Mouse (Mus musculus) induced T-regulatory cell, adult 2 months (primary cell): ENCODE measurements around the gene Tpmt.

Experiments
- DNase-seq: peaks from one replicate; pipeline ENCODE4 v3.0.0-alpha.2; 2012; ENCODE audit warnings: low read depth

Tpmt gene

DNA sequence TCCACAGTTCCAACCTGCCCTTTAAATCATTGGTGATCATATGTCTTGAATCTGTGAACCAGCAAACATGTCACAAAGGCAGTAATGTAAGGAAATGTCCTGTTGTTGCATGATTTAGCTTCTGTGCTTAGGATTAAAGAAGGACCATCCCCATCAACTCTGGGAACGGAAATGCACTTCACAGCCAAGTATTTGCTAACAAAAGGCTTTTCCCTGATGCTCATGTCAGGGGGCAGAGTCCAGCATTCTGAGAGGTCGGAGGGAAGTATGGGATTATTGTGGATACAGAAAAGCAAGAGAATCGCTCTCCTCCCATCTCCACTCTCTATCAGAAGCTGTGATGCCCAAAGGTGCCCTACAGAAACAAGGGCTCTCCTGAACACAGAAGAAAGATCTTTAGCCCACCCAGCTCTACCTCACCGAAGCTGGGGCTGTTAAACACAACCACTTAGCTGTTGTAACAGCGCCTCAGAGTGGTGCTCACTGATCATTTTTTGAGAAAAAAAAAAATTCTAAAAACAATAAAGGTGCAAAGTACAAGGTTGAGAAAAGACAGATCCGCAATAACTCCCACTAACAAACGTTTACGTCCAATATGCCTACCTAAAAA, 2.4 kb downstream of the Tpmt start:
- peak; percentile 20 for DNase-seq

DNA sequence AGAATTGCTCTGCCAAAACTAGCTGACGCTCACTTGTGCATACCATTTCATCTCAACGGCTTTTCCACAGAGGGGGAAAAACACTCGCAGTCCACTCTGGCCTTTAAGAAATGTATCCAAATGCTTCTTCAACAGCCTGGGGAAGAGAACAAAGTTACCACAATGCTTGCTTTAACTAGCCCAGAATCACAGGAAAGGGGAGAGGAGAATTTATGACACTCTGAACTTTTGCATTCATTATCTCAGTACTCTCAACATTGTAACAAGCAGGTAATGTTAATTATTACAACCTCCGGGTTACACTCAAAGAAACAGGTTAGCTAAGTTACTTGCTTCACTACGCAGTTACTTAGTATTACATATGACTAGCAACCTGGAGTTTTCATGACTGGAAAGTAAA, 4.5 kb downstream of the Tpmt start:
- no peak for DNase-seq

DNA sequence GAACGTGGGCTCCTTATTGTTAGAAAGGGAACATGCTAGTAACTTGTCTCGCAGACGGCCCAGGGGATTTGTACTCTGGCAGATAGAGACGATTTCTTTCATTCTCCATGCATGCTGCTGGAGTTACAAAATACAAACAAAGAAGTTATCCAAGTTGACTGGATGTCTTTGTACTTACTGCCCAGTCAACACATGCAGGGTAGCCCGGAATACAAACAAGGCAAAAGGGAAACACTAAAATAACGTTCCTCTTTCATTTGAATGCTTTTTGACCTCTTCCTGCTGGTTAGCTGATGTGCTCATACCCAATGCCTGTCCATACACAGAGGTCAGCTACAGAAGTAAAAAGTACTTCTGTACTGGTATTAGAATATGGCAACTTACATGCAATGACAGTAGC, 6.6 kb downstream of the Tpmt start:
- no peak for DNase-seq

DNA sequence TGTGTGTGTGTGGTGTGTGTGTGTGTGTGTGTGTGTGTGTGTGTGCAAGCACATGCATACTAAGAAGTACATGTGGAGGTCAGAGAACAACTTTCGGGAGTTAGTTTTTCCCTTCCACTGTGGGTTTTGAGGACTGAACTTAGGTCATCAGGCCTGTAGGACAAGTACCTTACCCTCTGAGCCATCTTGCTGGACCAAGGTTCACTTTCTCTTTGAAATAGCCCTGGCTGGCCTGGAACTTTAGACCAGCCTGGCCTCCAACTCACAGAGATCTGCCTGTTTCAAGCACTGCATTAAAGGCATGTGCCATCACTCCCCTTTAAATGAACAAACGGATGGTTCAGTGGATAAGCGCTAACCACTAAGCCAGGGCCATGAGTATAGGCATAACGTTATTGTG, 10.9 kb downstream of the Tpmt start:
- no peak for DNase-seq

DNA sequence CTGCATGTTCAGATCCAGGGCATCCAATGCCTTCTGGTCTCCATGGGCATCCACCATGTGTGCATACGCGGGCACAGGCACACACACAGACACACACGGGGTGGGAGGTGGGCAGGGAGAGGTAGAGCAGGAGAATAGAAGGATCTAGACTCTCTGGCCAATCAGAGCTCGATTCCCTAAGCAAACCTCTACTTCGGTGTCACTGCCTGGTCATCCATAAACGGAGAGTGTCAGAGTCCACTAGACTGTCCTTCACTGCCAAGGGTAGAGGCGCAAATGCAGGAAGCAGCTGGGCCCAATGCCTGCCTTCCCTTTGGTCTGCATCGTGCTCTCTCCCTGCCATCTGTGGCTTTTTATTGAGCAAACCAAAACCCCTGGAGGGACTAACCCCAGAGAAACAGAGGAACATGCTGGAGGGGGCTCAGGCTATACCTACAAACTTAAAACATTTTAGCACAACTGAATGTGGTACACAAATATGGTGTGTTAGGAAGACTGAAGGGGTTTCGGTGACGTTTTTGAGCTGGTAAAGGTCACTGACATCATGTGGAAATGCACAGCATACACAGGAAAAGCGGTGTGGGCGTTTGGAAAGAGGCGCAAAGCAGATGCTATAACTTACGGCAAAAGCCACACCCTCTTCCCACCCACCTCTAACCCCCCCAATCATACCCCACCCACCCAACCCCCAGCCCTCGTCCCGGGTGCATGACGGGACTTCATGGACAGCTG, 14.0 kb downstream of the Tpmt start:
- peak; percentile 39 for DNase-seq

DNA sequence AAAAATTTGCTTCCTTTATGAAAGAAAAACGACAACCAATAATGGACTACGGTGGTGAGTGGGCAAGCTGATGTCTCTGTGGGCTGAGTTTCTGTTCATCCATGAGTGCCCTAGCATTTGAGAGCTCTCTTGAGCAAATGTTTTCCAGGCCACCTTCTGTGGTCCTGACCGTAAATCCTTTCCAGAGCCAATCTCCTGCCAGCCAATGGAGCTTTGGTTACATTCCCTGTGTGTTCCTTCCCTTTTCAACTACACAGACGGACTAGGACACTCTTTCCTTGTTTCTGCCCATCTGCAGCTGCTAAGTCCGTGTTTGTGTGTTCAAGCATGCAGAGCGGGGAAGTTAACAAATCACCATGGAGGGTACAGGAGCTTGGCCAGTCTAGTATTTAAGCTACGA, 23.7 kb downstream of the Tpmt start:
- DNase-seq: no peak

DNA sequence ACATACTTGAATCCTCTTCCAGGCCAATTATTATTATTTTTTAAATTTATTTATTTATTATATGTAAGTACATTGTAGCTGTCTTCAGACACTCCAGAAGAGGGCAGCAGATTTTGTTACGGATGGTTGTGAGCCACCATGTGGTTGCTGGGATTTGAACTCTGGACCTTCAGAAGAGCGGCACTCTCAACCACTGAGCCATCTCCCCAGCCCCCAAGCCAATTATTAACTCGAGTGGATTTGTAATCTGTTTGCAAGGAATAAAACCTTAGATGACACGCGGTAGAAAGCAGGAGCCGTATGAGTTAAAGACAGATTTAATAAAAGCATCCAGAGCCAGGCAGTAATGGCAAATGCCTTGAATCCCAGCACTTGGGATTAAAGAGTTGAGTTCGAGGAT, 24.8 kb downstream of the Tpmt start:
- DNase-seq: no peak

DNA sequence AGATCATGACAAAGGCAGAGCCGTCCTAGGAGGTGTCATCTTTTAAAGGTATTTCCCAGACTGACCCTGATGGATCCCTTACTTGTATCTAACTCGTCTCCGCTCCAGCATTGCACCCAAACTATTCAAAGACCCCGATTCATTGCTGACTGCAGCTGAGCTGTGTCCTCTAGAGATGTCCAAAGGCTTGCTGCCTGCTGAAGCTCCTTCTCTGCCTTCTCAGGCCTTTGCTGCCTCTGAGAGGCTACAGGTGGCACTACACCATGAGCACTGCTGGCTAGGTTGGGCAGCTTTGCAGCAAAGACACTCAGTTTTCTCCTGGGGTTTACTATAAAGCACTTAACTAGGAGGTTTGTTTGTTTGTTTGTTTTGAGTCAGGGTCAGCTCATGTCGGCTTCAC, 27.3 kb downstream of the Tpmt start:
- DNase-seq: peak; percentile 51

DNA sequence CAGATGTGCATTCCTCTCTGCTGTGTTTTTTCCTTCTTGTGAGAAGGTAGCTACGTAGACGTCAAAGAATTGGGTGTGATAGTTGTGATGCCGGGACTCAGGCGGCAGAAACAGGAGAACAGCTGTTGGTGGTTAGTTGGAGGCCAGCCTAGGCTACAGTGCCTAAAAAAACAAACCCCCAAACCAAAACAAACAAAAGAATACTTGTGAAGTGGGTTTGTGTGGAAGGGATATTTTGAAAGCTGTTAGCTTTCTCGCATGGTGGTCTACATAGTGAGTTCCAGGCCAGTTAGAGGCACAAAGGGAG, 29.4 kb downstream of the Tpmt start:
- no peak for DNase-seq

DNA sequence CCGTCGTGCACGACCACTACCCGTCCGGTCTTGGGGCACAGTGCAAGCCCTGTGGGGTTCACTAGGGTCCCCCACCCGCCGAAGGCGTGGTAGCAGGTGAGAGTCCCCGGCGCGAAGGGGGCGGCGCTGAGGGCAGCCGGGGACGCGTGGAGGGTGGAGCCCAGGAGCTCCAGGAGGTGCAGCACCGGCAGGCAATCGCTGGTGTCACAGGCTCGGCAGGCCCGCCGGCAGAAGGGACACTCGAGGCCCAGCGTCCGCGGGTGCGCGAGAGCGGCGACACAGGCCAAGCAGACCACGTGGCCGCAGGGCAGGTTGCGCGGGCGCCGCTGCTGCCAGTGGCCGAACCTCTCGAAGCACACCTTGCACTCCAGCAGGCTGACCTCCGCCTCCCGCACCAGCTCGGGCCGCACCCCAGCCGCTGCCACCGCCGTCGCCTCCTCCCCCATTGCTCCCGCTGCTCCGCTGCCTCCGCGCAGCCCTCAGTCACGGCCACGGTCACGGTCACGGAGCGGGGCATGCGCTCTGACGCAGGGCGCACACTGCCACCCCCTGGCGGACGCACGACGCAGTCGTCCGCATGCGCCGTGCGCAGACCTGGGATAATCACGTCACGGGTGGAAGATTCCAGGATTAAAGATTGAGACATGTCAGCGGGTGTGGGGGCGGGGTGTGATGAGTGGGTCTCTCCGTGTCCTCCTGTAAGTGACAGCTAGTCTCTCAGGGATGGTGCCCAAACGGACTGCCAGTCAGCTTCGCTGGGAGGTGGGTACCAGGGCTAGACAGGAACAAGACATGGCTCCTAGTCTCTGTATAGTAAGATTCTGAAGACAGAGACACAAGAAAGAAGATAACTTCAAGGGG, 30.0 kb downstream of the Tpmt start, which contains the start of gene Nhlrc1:
Gene Nhlrc1, minus strand, starts transcription at position 517 of the 861 bp plus-strand sequence.
- peak; percentile 83 for DNase-seq

DNA sequence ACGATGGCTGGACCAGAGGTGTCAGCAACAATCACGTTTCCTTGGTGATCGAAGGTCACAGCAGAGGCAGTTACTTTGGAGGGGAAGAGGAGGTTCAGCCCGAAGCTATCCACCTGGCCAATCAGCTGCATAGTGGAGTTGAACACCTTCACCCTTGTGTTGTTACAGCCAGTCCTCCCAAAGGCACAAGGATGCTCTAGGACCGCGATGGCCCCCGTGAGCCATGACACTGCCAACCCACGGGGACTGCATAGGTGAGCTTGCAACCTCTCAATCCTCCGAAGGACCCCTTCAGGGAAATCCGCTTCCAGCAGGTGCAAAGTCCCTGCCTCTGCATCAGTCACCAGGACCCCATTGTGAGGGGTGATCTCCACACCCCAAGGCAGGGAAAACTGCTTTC, 30.8 kb downstream of the Tpmt start:
- no peak for DNase-seq

DNA sequence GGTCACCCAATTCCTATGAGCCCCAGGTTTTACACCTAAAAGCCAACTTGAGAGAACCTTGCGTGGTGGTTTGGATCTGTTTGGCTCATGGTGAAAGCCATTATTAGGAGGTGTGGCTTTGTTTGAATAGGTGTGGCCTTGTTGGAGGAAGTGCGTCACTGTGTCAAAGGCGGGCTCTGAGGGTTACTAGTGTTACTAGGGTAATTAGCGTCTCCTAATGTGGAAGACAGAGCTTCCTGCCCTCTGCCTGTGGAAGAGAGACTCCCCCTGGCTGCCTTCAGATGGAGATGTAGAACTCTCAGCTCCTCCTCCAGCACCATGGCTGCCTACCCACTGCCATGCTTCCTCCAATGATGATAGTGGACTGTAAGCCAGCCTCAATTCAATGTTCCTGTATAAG, 42.9 kb downstream of the Tpmt start:
- no peak for DNase-seq

DNA sequence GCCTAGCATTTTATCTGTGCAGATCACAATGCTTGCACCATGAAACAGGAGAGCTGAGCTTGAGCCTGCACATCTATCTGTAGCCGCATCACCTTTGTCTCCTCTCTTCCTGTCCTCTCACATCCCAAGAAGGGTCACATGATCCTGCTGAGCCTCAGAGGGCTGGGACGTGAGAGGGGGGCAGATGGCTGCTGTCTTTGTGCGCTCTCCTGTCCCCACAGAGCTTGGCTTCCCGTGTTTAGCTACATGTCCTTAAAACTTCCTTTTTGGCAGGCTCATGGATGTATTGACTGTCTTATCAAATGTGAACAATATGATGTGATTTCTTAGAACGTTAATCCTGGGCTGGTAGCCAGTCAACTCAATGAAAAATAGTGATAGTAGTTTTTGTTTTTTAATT, 45.0 kb downstream of the Tpmt start:
- DNase-seq: no peak

DNA sequence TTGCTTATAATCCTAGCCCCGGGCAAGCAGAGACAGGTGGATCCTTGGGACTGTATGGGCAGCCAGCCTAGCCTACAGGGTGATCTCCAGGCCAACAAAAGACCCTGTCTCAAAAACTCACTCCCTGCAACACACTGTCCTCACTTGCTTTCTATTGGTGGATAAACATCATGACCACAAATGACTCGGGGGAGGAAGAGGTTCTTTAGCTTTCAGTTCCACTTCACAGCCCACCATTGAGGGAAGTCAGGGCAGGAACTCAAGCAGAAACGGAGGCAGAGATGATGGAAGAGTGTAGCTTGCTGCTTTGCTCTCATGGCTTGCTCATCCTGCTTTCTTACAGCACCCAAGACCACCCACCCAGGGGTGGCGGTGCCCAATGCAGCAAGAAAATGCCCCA, 47.2 kb downstream of the Tpmt start:
- DNase-seq: no peak

DNA sequence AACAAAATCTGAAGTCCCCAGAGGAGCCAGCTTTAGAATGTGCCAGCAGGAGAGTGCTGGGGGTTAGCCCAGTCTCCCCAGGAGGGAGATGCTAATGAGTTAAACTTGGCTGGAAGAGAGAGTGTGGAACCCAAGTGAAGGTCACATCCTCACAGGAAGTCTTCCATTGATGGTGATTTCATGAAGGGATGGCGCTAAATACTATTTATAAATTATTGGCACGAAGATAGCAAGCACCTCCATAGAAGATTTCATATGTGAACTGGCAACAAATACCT, 51.3 kb downstream of the Tpmt start:
- no peak for DNase-seq

DNA sequence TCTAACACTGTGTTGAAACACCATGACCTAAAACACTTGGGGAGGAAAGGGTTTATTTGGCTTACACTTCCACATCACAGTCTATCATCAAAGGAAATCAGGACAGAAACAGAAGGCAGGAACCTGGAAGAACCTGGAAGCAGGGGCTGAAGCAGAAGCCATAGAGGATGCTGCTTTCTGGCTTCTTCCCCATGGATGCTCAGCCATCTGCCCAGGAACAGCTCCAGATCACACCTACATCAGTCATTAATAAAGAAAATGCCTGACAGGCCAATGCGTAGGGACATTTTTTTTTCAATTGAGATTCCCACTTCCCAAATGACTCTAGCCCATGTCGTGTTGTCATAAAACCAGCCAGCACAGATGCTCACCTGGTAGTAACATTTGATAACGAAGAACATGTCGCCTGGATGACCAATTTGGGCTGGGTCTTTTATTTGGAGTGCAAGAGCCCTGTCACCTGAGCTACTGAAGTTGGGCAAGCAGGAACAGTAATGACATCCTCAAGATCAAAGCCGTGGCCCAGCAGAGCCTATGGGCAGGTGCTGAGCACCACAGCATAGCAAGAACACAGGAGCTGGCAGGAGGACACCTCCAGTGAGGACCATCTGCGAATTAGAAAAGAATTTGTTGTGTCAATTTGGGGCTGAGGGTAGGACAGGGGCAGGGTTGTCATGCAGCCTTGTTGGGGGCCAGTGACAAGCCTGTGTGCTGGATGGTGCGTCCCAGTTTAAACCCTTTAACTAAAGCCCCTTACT, 51.8 kb downstream of the Tpmt start:
- no peak for DNase-seq

DNA sequence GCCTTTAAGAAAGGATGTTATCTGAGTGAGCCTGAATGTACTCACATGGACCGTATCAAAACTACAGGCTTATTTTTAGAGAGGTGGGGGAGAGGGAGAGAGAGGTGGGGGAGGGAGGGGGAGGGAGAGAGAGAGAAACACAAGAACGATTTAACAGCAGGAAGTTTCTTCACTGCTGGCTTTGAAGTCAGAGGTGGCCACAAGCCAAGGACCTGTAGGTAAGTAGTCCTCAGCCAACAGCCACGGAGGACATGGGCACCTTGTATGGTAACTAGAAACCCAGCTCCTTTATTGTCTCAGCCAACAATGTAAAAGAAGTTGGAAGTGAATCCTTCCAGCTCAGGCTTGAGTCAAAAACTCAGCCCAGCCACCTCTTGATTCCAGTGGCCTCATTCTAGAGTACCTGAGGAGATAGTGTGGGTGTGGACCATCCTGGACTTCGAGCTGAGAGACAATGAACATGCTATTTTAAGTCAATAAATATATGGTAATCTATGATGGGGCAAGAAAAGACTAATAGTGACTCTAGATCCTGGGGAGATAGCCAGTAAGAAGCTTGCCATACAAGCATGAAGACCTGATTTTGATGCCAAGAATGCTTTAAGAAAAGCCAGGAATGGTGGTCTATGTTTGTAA, 54.0 kb downstream of the Tpmt start:
- DNase-seq: no peak

DNA sequence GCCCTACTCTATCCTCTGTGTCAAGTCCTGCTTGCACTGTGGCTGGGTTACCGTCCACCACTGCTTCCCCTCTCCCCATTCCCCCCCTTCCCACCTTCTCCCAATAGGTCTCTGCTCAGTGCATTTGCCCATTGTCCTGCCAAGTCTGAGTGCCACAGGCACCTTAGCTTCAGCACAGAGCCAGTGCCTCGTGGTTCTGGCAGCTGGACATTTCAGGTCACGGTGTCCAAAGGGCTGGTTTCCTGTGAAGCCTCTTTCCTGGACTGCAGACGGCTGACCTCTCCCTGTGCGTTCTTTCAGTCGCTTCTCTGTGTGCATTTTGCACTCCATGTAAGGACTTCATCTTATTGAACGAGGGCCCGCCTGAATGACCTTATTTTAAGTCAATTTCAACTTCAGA, 56.6 kb downstream of the Tpmt start:
- no peak for DNase-seq

DNA sequence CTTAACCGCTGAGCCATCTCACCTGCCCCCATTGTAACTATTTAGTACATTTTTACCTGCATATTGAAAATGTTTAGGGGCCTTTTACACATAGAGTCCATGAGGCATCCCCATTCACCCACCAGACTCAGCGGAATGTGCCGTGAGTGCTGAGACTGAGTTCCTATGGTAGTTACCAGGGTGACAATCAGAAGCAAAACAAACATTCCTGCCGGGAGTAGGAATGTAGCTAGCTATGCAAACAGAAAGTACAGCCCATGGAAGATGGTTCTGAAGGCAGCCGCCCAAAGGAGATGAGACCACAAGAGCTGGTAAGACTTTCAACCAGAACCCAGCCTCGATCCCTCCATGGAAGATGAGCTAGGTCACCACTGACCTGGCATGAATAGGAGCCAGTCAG, 58.3 kb downstream of the Tpmt start:
- no peak for DNase-seq

DNA sequence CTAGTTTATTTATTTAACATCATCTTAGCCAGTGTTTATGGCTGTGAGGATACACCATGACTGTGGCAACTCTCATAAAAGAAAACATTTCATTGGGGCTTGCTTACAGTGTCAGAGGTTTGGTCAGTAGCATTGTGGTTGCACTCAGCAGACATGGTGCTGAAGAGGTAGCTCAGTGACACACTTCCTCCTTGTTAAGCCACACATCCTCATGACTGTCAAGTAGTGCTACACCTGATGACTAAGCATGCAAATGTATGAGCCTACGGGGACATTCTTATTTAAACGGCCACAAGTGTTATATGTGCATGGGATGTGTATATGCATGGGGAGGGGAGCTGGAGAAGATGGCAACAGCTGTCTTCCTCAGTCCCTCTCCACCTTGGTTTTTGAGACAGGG, 60.7 kb downstream of the Tpmt start:
- DNase-seq: peak; percentile 59

DNA sequence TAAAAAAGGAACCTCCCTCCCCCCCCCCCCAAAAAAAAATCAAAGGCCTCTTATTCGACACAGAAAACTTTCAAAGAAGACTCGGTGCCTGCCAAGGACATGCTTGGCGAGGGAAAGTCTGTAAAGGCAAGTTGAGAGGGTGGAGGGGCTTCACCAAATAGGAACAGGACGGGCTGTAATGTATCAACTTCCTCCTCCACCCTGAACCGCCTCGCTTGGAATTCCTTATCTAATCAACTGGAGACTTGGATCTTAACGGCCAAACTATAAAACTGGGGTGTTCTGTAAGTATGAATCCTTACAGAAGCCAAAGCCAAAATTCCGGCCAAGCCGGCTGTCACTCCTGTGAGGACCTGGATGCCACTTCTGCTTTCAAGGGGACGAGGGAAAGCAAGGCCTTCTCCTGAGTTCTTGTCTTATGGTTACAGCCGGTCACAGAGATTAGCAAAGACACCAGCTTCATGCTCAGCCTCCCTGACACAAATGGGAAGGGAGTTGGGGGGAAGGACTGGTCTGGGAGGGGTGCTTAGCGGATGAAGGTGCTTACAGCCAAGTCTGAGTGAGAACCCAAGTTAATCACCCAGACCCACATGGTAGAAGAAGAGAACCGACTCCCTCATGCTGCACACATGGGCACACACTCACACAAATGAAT, 64.6 kb downstream of the Tpmt start:
- DNase-seq: no peak

DNA sequence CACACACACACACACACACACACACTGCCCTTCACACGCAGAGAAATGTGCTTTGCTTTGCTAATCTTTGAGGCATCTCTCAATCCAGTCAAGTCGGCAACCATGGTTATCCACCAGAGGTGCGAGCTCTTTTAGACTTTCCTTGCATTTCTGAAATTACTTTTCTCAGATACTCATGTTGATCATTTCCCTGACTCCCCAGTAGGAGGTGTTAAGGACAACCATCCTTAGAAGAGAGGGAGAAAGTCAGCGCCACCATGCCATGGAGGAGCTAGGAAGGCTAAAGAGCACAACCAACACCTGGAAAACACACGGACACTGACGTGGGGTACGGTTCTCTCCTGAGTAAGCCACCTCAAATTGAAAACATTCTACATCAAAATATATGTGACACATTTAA, 68.0 kb downstream of the Tpmt start:
- no peak for DNase-seq
